Mouse (Mus musculus) spleen, postnatal 10 days (tissue): ENCODE measurements around the gene Ano2.

Experiments
- DNase-seq, 2 experiments: peaks; one replicate each; pipeline ENCODE4 v3.0.0; 2021 to 2022; ENCODE audit warnings: low spot score in 2 of 2

The Ano2 gene

GRCm38 (mm10) chr6:126053136-126053535, 362.9 kb downstream of the Ano2 start:
- no peak for DNase-seq

DNA sequence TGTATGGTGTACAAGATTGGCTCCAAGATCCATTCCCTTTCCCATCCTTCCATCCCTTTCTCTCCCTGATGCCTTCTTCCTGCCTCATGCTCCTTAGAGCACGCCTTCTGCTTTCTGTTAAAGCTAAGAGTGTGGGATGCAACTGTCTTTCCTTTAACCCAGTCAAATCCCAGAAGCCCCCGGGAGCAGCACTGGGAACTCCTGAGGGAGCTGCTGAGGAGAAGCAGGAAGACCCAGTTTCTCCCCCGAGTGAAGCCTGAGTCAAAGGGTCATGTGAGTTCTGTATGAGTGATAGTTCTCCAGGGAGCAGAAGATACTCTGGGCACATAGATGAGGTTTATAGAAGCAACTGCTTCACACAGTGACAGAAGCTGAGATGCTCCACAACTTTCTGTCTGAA, 367.5 kb downstream of the Ano2 start:
- DNase-seq, result no peak

DNA sequence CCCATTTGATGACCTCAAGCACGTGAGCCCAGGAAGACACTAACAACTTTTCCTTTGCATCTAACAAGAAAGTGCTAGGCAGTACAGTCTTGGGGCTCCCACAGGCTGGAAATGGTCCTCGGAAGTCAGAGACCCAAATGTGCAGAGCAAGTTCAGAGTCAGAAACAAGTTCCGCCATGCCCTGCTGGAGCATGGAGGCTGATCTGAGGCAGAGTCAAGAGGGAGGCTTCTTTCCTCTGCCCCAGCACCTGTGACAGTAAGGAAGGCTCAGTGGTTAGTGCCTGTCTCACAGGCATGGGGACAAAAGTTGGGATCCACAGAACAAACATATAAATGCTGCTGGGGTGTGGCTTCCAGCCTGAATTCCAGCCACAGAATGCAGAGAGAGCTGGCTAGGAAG, 390.3 kb downstream of the Ano2 start:
- no peak for DNase-seq

GRCm38 (mm10) chr6:126086321-126086950, 396.2 kb downstream of the Ano2 start:
- DNase-seq, result no peak

DNA sequence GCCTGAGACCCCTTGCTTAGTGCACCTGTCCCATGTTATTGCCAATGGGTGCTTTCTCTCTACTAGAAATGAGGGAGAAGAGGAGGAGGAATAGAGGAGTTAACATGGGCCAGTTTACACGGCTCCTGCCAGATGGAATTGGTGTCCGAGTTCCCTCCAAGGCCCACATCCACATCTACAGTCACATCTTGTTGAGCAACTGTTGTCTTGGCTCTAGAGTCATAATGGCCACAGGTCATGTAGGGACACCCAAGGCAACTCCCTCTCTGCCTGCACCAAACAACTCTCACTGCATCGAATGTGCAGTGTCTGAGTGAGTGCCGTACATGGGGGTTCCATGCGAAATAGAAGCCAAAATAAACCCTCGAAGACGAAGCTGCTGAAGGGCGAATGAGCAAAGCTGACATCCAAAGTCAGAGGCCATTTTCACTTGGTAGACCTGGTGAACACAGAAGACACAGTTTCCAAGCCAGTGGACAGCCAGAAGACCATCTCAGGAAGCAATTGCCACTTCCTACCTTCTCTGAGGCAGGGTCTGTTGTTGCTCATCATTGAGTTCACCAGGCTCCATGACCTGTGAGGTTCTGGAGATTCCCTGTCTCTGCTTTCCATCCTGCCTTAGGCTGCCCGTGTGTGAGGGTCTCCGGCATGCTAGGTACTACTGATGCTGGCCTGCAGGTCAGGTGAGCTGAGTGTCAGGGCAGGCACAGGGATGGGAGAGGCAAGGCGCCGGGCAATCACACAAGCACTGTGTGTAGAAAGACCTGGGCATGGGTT, 398.5 kb downstream of the Ano2 start:
- no peak for DNase-seq
